Mouse (Mus musculus) inflammation-experienced regulatory T-cells, adult 6 months (primary cell): ENCODE measurements around the gene Igsf9b. TPM values are rescaled to one million over a fixed set of nuclear protein-coding genes. Genes with fewer than 3 reads are reported as not detected.
A peak's percentile ranks its signal among the peaks of the same experiment; 100 is the strongest.

ENCODE experiments used
- ATAC-seq: one replicate; pipeline ENCODE4 v1.8.0; 2017
- polyA plus RNA-seq, 3 experiments: library from polyadenylated mRNA; unstranded; fragments of 100-300 nt; shearing (Covaris generic); gene quantifications; one replicate each; pipeline ENCODE4 v1.2.1; 2017

Gene Igsf9b
- polyA plus RNA-seq = 1 to 10 TPM; 1.1 to 3.9 (median 2.6) TPM

DNA sequence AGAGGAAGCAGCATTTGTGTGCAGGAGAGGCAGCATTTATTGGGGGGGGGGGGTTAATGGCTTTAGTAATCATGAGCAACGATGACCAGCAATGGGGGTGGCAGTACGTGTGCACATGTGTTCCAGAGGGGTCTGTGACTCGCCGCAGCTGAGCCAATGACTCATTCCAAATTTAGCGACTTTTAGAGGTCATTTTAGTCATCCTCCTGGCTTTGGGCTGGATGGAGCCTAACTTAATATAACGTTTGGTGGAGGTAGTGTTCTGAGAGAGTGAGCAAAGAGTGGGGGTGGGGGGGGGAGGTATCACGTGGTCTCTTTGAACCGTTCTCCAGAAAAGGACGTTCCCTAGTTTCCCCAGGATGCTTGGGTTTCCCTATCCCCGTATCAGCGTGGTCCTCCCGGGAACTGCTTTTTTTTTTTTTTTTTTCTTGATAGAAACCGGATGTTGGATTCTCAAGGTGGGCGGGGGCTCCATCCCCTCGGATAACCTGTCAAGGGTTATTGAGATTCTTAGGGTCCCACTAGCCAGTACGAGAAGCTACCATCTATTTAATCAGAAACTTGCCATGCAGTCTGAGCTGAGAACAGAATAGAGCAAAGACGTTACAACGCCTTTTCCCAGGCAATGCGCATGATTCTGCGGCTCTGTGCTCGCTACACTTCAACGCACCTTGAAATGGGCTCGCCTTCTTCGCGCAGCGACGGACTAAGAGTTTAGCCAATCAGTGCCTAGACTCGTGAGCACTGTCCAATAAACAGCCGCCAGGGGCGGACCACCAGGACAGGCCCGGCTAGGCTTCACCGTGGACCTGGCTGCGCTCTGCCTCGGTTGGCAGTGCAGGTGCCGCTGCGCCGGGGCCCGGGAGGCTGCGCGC is at the start of gene Igsf9b:
Gene Igsf9b, plus strand, starts transcription at position 794 of the 875 bp plus-strand sequence.
- peak; percentile 85 for ATAC-seq

GRCm38 (mm10) chr9:27252034-27252714 is 46.8 kb upstream of the Igsf9b start:
- no peak for ATAC-seq

DNA sequence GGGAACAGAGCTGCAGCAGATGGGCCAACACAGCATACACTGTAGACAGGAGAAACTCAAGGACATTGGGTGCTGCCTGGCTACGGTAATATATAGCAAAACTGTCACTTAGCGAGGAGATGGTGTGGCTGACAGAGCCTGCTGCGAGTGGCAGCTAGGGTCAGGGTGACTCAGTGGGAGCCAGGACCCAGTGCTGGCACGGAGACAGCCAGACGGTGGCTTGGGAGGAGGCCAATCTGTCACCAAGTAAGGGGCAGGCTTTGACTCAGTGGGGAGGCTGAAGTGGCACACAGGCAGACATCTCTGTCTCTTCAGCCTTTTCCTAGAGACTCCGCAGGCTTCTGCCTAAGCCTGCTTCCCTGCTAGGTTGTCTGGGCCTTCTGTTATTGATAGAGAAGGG is 42.5 kb upstream of the Igsf9b start:
- no peak for ATAC-seq

DNA sequence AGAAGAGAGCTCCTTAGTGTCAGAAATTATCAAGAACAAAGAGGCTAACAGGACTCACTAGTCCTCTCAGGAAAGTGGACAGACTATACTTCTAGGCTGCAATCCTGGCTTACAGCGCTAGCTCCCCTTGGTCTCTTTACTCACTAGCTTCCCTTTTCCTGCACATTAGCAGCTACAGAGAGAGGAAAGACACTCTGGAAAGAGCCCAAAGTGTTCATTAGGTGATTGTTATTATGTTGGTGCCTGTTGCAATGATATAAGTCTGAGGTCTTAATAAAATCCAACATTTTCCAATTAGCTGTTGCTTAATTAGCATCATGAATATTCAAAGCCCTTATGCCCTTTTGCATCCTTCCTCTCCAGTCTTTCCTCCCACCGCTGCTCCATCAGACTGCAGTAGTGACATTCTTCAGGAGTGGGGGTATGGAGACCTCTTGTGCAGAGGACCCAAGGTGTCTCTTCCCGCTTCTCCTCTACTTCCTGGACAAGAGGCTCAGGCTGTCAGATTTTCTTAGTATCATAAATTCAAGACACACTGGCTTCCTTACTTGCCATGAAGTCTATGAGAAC is 38.5 kb upstream of the Igsf9b start:
- ATAC-seq = no peak

DNA sequence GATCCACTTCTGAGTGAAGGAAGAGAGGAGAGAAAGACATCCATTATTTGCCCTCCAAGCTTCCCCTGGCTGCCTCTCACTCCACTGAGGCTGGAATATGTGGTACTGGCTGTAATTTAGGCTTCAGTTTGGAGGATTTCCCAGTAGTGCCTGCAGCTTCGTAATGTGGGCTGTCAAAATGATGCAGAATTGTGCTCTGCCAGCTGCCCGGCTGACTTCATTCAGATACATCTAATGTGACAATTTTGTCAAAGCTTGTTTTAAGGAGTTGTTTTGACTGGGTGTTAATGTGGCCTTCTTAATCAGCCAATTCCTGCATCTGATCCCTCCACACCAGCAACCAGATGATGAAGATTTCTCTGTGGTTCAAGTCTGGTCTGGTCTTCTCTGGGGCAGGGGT is 37.1 kb upstream of the Igsf9b start:
- no peak for ATAC-seq

GRCm38 (mm10) chr9:27265009-27265408 is 34.0 kb upstream of the Igsf9b start:
- ATAC-seq = no peak

DNA sequence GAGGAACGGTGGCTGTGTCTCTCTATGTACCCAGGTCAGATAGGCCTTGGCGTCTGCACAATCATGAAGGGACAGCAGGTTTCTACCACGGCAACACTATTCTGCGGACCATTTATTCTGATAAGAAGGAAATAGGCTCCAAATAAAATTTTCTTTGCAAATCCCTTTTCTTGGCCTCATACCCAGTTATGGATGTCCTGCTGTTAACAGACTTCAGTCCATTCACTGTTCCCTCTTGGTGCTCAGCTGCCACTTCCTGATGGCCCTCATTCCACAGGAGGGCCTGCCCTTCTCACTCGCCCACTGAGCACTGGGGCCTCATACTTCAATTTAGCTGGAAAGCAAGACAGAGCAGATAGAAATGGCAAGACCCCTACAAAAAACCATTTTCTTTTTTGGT is 31.1 kb upstream of the Igsf9b start:
- no peak for ATAC-seq

DNA sequence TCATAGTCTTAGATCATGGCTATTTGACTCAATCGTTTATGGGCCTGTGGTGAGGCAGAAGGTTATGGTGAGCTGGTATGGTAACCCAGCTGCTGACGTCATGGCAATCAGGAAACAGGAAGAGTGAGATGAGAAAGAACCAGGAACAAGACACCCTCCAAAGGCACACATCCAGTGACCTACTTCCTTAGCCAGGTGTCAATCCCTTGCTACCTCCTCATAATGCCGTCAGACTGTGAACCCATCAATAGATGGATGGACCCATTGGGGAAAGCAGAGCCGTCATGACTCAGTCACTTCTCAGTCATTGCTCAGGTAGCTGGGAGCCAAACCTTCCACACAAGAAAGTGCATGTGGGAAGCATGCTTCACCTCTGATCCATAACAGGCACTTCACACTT is 30.5 kb upstream of the Igsf9b start:
- no peak for ATAC-seq

GRCm38 (mm10) chr9:27269322-27269721 is 29.7 kb upstream of the Igsf9b start:
- no peak for ATAC-seq

DNA sequence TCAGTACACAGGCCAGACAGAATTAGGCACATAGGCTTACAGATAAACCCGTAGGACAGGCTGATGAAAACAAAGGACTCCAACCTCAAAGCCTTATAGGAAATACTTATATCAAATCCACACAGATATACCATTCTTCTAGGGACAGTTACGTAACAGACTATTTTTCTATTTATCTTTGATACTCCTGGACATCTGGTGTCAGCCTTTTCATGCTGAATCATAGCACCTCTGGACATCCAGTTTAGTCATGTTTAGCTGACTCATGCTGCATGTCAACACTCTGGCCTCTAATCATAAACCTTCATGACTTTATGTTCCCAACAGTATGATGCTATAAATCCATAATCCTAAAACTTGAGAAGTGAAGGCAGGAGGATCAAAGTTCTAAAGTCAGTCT is 29.1 kb upstream of the Igsf9b start:
- no peak for ATAC-seq

DNA sequence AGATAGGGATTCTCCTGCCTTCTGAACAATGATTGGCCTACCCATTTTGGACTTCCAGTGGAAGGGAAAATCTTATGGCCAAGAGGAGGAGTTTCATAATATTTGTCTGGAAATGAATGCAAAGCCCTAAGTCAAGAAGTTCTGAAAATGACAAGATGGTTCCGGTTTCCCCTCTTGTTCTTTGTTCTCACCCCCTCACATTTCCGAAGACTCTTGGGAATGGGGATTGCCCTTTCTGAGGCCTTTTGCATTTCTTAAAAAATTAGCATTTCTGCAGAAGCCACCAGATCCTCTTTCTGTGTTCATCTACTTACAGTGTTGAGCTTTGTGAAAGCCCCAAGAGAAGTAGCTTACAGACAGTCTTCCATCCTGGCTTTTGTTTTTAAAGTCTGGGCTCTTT is 27.1 kb upstream of the Igsf9b start:
- no peak for ATAC-seq

DNA sequence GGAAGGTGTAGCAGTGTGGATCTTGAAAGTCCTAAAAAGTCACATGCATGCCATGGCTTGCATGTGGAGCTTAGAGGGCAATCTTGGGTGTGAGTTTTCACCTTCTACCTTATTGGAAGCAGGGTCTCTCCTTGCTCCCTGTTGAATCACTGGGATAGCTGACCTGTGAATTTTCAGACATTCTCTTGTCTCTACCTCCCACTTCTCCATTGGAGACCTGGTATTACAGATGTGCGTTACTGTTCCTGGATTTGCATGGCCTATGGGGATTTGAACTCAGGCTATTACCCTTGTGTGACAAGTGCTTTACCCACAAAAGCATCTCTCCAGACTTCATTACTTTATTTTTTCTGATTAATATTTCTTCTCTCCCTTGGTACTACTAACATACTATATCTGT is 26.1 kb upstream of the Igsf9b start:
- ATAC-seq = no peak

- ATAC-seq = no peak
Measured at GRCm38 (mm10) chr9:27276282-27276839, 22.6 kb upstream of the Igsf9b start.

- ATAC-seq = no peak
Measured at GRCm38 (mm10) chr9:27277401-27278087, 21.5 kb upstream of the Igsf9b start.

DNA sequence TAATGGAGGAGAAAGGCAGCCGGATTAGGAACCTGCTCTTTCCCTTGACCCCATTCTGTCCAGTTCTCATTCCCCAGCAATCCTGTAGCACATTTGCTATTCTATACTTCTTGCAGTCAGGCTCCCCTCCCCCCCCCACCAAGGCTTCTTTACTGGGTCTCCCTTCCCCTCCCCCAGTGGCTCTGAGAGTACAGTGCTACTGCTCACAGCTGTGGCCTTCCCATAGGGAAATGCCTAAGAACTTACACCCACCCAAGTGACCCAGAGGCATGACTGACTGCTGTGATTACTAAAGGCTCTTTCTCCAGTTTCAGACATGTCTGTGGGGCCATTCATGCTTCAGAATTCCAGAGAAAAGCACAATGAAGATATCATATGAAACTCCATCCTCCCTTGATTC is 20.0 kb upstream of the Igsf9b start:
- ATAC-seq = no peak

GRCm38 (mm10) chr9:27280976-27281375 is 18.0 kb upstream of the Igsf9b start:
- no peak for ATAC-seq

- no peak for ATAC-seq
Measured at GRCm38 (mm10) chr9:27285719-27286249, 13.2 kb upstream of the Igsf9b start.

DNA sequence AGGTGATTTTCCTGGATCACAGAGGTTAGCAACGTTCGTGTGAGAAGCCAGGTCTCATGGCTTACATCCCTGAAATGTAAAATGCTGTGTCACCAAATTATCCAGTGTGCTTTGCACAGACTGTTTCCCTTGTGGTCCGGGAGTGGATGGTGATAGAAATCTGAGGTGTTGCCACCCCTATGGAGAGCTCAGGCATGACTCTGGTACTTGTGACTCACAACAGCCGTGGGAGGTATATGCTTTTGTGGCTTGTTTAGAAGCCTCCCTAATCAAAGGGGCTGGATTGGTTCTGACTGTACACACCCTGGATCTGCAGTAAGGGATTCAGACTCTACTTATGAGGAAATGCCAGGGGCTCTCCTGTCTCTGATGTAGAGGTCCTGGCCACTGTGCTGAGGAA is 12.7 kb upstream of the Igsf9b start:
- ATAC-seq = no peak

DNA sequence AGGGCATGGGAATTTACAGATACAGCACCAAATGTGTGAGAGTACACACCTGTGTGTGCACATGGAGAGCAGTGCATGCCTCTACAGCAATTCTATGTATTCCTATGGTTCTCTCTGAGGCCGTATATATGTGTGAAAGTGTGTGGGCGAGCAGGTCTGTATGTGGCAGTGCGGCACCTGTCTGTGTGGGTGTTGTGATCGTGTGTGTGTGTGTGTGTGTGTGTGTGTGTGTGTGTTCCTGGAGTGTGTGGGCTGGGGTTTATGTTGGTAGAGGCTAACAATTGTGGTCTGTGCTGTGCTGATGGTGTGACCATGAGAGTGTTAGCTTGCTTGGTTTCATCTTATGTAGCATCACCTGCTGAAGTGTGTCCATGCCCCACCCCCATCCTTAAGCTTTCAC is 12.1 kb upstream of the Igsf9b start:
- no peak for ATAC-seq

DNA sequence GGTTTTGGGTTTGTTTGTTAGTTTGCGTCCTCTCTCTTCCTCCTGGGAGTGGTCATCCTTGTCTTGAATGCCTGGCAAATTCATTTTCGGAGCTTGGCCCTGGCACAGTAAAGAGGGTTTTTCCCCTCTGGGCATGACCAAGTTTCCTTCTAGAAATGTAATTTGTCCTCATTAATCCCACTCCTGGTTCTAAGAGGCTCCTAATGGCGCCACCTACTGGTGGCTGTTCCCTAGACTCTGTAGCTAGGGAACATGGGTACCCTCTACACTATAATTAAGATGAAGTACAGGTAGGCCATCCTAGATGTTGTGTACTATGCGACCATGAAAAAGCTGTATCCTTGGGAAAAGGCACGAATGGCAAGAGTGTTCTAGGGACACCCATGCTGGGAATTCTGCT is 11.6 kb upstream of the Igsf9b start:
- no peak for ATAC-seq

DNA sequence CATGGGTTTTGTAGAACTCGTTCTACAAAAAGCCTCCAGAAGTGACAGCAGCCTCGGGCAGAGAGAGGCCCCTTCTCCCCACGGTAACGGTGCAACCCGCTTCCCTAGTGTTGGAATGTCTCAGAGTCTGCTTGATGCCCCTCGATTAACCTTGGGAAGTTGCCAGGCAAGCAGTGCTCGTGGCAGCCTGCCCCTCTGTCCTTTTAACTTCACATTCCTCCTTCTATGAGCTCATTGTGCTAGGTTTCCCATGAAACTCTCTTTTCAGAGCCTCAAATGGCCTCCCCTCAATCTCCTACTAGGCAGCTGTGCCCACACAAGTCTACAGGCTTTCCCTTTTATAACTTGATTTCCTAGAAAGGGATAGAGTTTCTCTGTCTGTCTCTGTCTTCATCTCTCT is 10.6 kb upstream of the Igsf9b start:
- ATAC-seq = no peak

GRCm38 (mm10) chr9:27289543-27290308 is 9.3 kb upstream of the Igsf9b start:
- no peak for ATAC-seq
